Mouse (Mus musculus) G1E (cell line): Measurements from ENCODE around the gene Gdf3. TPM values are rescaled to one million over a fixed set of nuclear protein-coding genes. Genes with fewer than 3 reads are reported as not detected.
A peak's percentile ranks its signal among the peaks of the same experiment; 100 is the strongest.

ENCODE experiments used
- ATAC-seq: 2 replicates; pipeline ENCODE4 v1.8.0; 2016; ENCODE audit warnings: mild to moderate bottlenecking; ENCODE audit not compliant: insufficient number of reproducible peaks, poor library complexity, low FRiP score, severe bottlenecking; ENCODE audit errors: extremely low read depth
- DNase-seq: peaks from one replicate; pipeline ENCODE4 v3.0.0; 2012; ENCODE audit warnings: low spot score
- H3K27me3 ChIP-seq: 2 replicates; pipeline ENCODE4 v1.6.1; 2012; ENCODE audit warnings: mild to moderate bottlenecking, low read length, inconsistent platforms; ENCODE audit not compliant: insufficient read depth
- H3K36me3 ChIP-seq: replicated peaks from 2 replicates; pipeline ENCODE3; 2012; ENCODE audit warnings: mild to moderate bottlenecking, inconsistent platforms
- H3K4me1 ChIP-seq: 2 replicates; pipeline ENCODE4 v1.6.1; 2012; ENCODE audit warnings: low read depth, low read length, inconsistent platforms, mixed read lengths; ENCODE audit not compliant: insufficient read depth
- H3K4me3 ChIP-seq: 2 replicates; pipeline ENCODE4 v1.5.1; 2012; ENCODE audit warnings: low read depth, mild to moderate bottlenecking, inconsistent platforms, low read length, moderate library complexity, mixed read lengths
- H3K9me3 ChIP-seq: replicated peaks from 2 replicates; pipeline ENCODE4 v1.6.1; 2012; ENCODE audit warnings: inconsistent platforms
- CTCF ChIP-seq: IDR thresholded peaks from 2 replicates; pipeline ENCODE4 v1.5.1; 2012; ENCODE audit warnings: low read depth, low read length, inconsistent platforms, mixed read lengths
- GATA1 ChIP-seq: IDR thresholded peaks from 2 replicates; pipeline ENCODE4 v1.6.1; 2012; ENCODE audit warnings: borderline replicate concordance, low read length, inconsistent platforms, mixed read lengths
- GATA2 ChIP-seq: IDR thresholded peaks from 2 replicates; pipeline ENCODE4 v1.6.1; 2012; ENCODE audit warnings: low read depth, low read length, inconsistent platforms, borderline replicate concordance
- POLR2AphosphoS5 ChIP-seq: IDR thresholded peaks from 2 replicates; pipeline ENCODE4 v1.6.1; 2012; ENCODE audit warnings: low read depth, low read length, inconsistent platforms; ENCODE audit not compliant: insufficient replicate concordance
- TAL1 ChIP-seq: conservative IDR thresholded peaks from 2 replicates; pipeline ENCODE4 v1.6.1; 2012; ENCODE audit warnings: low read depth, low read length, inconsistent platforms, mixed read lengths
- polyA plus RNA-seq: library from polyadenylated mRNA; stranded (reverse); fragments of >175 nt; gene quantifications from 2 replicates; pipeline ENCODE4 v1.2.3, GENCODE M21; 2012
- total RNA-seq, 2 experiments: library from RNA; stranded (forward) in 1 of 2; stranded (reverse) in 1 of 2; fragments of 200-1000 nt in 1 of 2; fragments of >200 nt in 1 of 2; fragmentation: Nextera tagmentation in 1 of 2; gene quantifications; 2 replicates each; pipeline ENCODE4 v1.2.3; 2014 to 2017

The Gdf3 gene
- total and polyA plus RNA-seq, 3 experiments, result 0.04 to 0.05 TPM; not detected in 1

GRCm38 (mm10) chr6:122570695-122571616, 38.9 kb downstream of the Gdf3 start:
- no peak for TF ChIP-seq CTCF
- no peak for TF ChIP-seq POLR2AphosphoS5
- no peak for TF ChIP-seq GATA2
- TF ChIP-seq TAL1, result no peak; the same call in 1 of the 2 replicates
- no peak for TF ChIP-seq GATA1
- no peaks in the 10 kb centered on the region for H3K36me3 ChIP-seq
- peaks cover 6% of the 10 kb centered on the region for H3K27me3 ChIP-seq
- DNase-seq, result no peak
- H3K4me3 ChIP-seq, result no peak overlapping the region
- H3K9me3 ChIP-seq, result no peaks in the 10 kb centered on the region
- peak; percentile 95 for ATAC-seq
- H3K4me1 ChIP-seq, result peaks cover 3% of the 10 kb centered on the region

- ATAC-seq (no peak), DNase-seq (no peak)
- TF ChIP-seq GATA2 (no peak), POLR2AphosphoS5 (no peak), TAL1 (no peak), CTCF (no peak), GATA1 (no peak)
- no peaks in the 10 kb centered on the region for H3K9me3 ChIP-seq
- no peak overlapping the region for H3K4me3 ChIP-seq
- H3K27me3 ChIP-seq, result peaks cover 9% of the 10 kb centered on the region
- peaks cover 3% of the 10 kb centered on the region for H3K4me1 ChIP-seq
- H3K36me3 ChIP-seq, result no peaks in the 10 kb centered on the region
These were observed 40.1 kb downstream of the Gdf3 start for GRCm38 (mm10) chr6:122569762-122570161.

DNA sequence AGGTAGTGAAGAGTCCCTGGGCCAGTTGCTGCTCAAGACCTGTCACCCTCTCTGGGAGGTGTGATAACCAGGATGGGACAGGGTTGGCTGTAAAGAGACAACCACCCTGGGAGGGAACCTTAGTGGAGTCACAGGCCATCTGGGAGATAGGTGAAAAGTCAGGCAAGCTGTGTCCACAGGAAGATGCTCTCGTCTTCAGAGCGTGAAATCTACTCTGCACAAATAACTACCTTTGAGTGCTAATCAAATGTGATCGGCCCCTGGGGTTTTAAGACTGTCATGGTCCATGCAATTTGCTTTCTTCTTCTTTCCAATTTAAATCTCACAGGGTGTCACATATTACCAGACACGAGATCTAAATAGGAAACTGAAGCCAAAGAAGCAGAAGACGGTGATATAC, 40.8 kb downstream of the Gdf3 start:
- H3K9me3 ChIP-seq, result no peaks in the 10 kb centered on the region
- DNase-seq, result no peak
- no peak overlapping the region for H3K4me3 ChIP-seq
- H3K4me1 ChIP-seq, result peaks cover 3% of the 10 kb centered on the region
- no peak for TF ChIP-seq TAL1
- no peak for TF ChIP-seq GATA1
- TF ChIP-seq POLR2AphosphoS5, result no peak
- TF ChIP-seq CTCF, result no peak
- no peak for TF ChIP-seq GATA2
- peaks cover 9% of the 10 kb centered on the region for H3K27me3 ChIP-seq
- no peaks in the 10 kb centered on the region for H3K36me3 ChIP-seq
- no peak for ATAC-seq

- peaks cover 11% of the 10 kb centered on the region for H3K4me1 ChIP-seq
- no peaks in the 10 kb centered on the region for H3K9me3 ChIP-seq
- H3K27me3 ChIP-seq, result peaks cover 18% of the 10 kb centered on the region
- TF ChIP-seq TAL1, result no peak
- TF ChIP-seq GATA2, result no peak
- H3K4me3 ChIP-seq, result no peak overlapping the region
- H3K36me3 ChIP-seq, result no peaks in the 10 kb centered on the region
- no peak for ATAC-seq
- DNase-seq, result no peak
These were observed 44.7 kb downstream of the Gdf3 start for GRCm38 (mm10) chr6:122565070-122565784.

GRCm38 (mm10) chr6:122562463-122562862, 47.4 kb downstream of the Gdf3 start:
- no peak for TF ChIP-seq TAL1
- TF ChIP-seq GATA1, result no peak
- TF ChIP-seq GATA2, result no peak
- no peak for TF ChIP-seq POLR2AphosphoS5
- peak; percentile 92 for TF ChIP-seq CTCF
- Histone ChIP-seq H3K36me3 (no peaks in the 10 kb centered on the region), H3K27me3 (peaks cover 12% of the 10 kb centered on the region), H3K4me3 (no peak overlapping the region), H3K4me1 (peaks cover 13% of the 10 kb centered on the region), H3K9me3 (no peaks in the 10 kb centered on the region)
- ATAC-seq (0 out of 2 replicates have a peak, but pooled peaks have one; percentile 40), DNase-seq (peak; percentile 35)

DNA sequence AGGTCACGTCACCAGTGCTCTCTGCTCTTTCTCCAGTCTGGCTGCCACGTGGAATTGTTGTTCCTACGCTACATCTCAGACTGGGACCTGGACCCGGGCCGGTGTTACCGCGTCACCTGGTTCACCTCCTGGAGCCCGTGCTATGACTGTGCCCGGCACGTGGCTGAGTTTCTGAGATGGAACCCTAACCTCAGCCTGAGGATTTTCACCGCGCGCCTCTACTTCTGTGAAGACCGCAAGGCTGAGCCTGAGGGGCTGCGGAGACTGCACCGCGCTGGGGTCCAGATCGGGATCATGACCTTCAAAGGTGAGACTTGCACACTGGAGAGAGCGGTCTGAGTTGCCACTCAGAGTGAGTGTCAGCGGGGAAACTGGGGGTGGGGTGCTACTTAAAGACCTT, 48.9 kb downstream of the Gdf3 start:
- peaks cover 18% of the 10 kb centered on the region for H3K4me1 ChIP-seq
- ATAC-seq, result no peak
- H3K4me3 ChIP-seq, result no peak overlapping the region; the same call in 1 of the 2 replicates
- TF ChIP-seq CTCF (no peak), GATA2 (no peak), POLR2AphosphoS5 (no peak)
- no peaks in the 10 kb centered on the region for H3K36me3 ChIP-seq
- no peak for DNase-seq
- H3K9me3 ChIP-seq, result no peaks in the 10 kb centered on the region
- H3K27me3 ChIP-seq, result peaks cover 12% of the 10 kb centered on the region
